ENCODE assay signal across 7 mouse cellular contexts in genomic region chr17:15829198-15830170, GRCm38 (mm10). TPM values are rescaled to one million over a fixed set of nuclear protein-coding genes. Genes with fewer than 3 reads are reported as not detected.
DNase-seq lines count a peak whose midpoint lies in the region; ATAC-seq and TF ChIP-seq lines count a peak whose summit lies in the region.

No protein-coding gene starts in this region.

- no peak for ATAC-seq in forebrain, embryonic 14.5 days
- peak; percentile 9 for ATAC-seq in hindbrain, embryonic 12.5 days (ENCODE audit: low FRiP score)
- ATAC-seq in midbrain, embryonic 13.5 days: peak; percentile 10; the same call in 1 of the 2 replicates
- no peak for ATAC-seq in megakaryocyte-erythroid progenitor cell, adult 5-6 weeks (replicated peaks; ENCODE audit: low FRiP score, low TSS enrichment, poor library complexity, severe bottlenecking)

- H3K36me3 ChIP-seq in C2C12 (ENCODE audit: control insufficient read depth, insufficient read depth): no peaks in the 10 kb centered on the region
- H3K36me3 ChIP-seq in forebrain, embryonic 14.5 days (ENCODE audit: control insufficient read depth, insufficient read depth, low read length): no peaks in the 10 kb centered on the region
- H3K36me3 ChIP-seq in hindbrain, embryonic 12.5 days: no peaks in the 10 kb centered on the region
- no peaks in the 10 kb centered on the region for H3K36me3 ChIP-seq in midbrain, embryonic 13.5 days

- H3K9ac ChIP-seq in forebrain, embryonic 14.5 days (ENCODE audit: low read length): peak overlapping the region; percentile 77
- H3K9ac ChIP-seq in hindbrain, embryonic 12.5 days: peak overlapping the region; percentile 77
- H3K9ac ChIP-seq in midbrain, embryonic 13.5 days (replicated peaks): peak overlapping the region; percentile 88

- 1% methylated on average over 20 of the region's 20 CpGs for WGBS in forebrain, embryonic 14.5 days
- WGBS in hindbrain, embryonic 12.5 days: under 1% methylated on average over 20 of the region's 20 CpGs
- WGBS in midbrain, embryonic 13.5 days: under 1% methylated on average over 20 of the region's 20 CpGs

- peak overlapping the region; percentile 32 for H3K4me3 ChIP-seq in C2C12 (ENCODE audit: insufficient read depth, poor library complexity, severe bottlenecking)
- H3K4me3 ChIP-seq in forebrain, embryonic 14.5 days (ENCODE audit: low read depth, low read length): peak overlapping the region; percentile 53
- H3K4me3 ChIP-seq in hindbrain, embryonic 12.5 days: peak overlapping the region; percentile 59
- peak overlapping the region; percentile 81 for H3K4me3 ChIP-seq in midbrain, embryonic 13.5 days (replicated peaks)

- H3K79me2 ChIP-seq in C2C12 (ENCODE audit: control insufficient read depth, insufficient read depth): peaks cover 20% of the 10 kb centered on the region

- peak; percentile 40 for DNase-seq in Muller cell, postnatal 12 days (ENCODE audit: inconsistent ontology term)
- peak; percentile 53 for DNase-seq in forebrain, embryonic 14.5 days (ENCODE audit: low spot score)
- DNase-seq in thymus, postnatal 25 days: no peak

- H3K27ac ChIP-seq in forebrain, embryonic 14.5 days (ENCODE audit: low read depth, low read length): peak overlapping the region; percentile 85
- peak overlapping the region; percentile 97 for H3K27ac ChIP-seq in hindbrain, embryonic 12.5 days
- H3K27ac ChIP-seq in midbrain, embryonic 13.5 days: peak overlapping the region; percentile 96

- H3K9me3 ChIP-seq in forebrain, embryonic 14.5 days (replicated peaks; ENCODE audit: control insufficient read depth, low read length): no peaks in the 10 kb centered on the region
- H3K9me3 ChIP-seq in hindbrain, embryonic 12.5 days (replicated peaks): no peaks in the 10 kb centered on the region
- no peaks in the 10 kb centered on the region for H3K9me3 ChIP-seq in midbrain, embryonic 13.5 days

- H3K4me2 ChIP-seq in forebrain, embryonic 14.5 days (ENCODE audit: low read length): peak overlapping the region; percentile 80
- H3K4me2 ChIP-seq in hindbrain, embryonic 12.5 days (replicated peaks): peak overlapping the region; percentile 67
- peak overlapping the region; percentile 79 for H3K4me2 ChIP-seq in midbrain, embryonic 13.5 days (replicated peaks)

- H3K4me1 ChIP-seq in forebrain, embryonic 14.5 days (ENCODE audit: control insufficient read depth, insufficient read depth, low read length): peaks cover 11% of the 10 kb centered on the region
- H3K4me1 ChIP-seq in hindbrain, embryonic 12.5 days: peaks cover 14% of the 10 kb centered on the region
- peaks cover 38% of the 10 kb centered on the region for H3K4me1 ChIP-seq in midbrain, embryonic 13.5 days (replicated peaks)

- TF ChIP-seq CTCF in C2C12 (IDR thresholded peaks at IDR 0.05; ENCODE audit: control insufficient read depth, insufficient read depth, insufficient read length): no peak

- H3K27me3 ChIP-seq in C2C12 (ENCODE audit: control insufficient read depth, insufficient read depth, insufficient read length): no peaks in the 10 kb centered on the region
- H3K27me3 ChIP-seq in forebrain, embryonic 14.5 days (replicated peaks; ENCODE audit: control insufficient read depth, insufficient read depth, low read length): no peaks in the 10 kb centered on the region
- H3K27me3 ChIP-seq in hindbrain, embryonic 12.5 days: no peaks in the 10 kb centered on the region
- H3K27me3 ChIP-seq in midbrain, embryonic 13.5 days: no peaks in the 10 kb centered on the region

- H3K79me3 ChIP-seq in C2C12 (ENCODE audit: low read depth): peaks cover 12% of the 10 kb centered on the region

- no peak overlapping the region for H3ac ChIP-seq in C2C12 (ENCODE audit: control insufficient read depth, insufficient read length, low read depth)

TF ChIP-seq in C2C12, 6 proteins besides CTCF, POLR2A, EP300 and RAD21:
- TF ChIP-seq CEBPB (IDR thresholded peaks at IDR 0.05; ENCODE audit: low read depth): no peak
- no peak for TF ChIP-seq MYOD1 (IDR thresholded peaks at IDR 0.05; ENCODE audit: control insufficient read depth, insufficient read length, low read depth)
TF ChIP-seq in C2C12: peak in this region for 0.

RNA-seq across cellular contexts. Expression of gene Rgmb, which starts 1.4 kb away (rescaled TPM):
- polyA plus RNA-seq in C2C12 (2012; fragmentation: generic; extraction: Trizol): 5.6 TPM
- 46.5 and 51.1 TPM in 2 replicates for polyA plus RNA-seq in forebrain, embryonic 14.5 days (2014; fragmentation: Nextera tagmentation; extraction: Ambion mirVana)
- 140 and 156 TPM in 2 replicates for polyA plus RNA-seq in hindbrain, embryonic 12.5 days (2016; fragmentation: Nextera tagmentation; extraction: Ambion mirVana)
- 72.4 and 79.8 TPM in 2 replicates for polyA plus RNA-seq in midbrain, embryonic 13.5 days (2015; fragmentation: Nextera tagmentation; extraction: Ambion mirVana)
- not detected in 2 replicates for total RNA-seq in megakaryocyte-erythroid progenitor cell, adult 5-6 weeks (2014; fragmentation: Nextera tagmentation)
- total RNA-seq in megakaryocyte-erythroid progenitor cell, adult 5-6 weeks (2017): 0.38 TPM in 1 of 2 replicates, not detected in the other

Comparison
In these comparisons a context has a peak if more than half of its experiments do, and no peak if none do; other contexts are left out.
1. ATAC-seq: peak in hindbrain, embryonic 12.5 days (single experiment) and midbrain, embryonic 13.5 days (single experiment); none in forebrain, embryonic 14.5 days (single experiment) and megakaryocyte-erythroid progenitor cell, adult 5-6 weeks (single experiment).
2. Peak in every context shown above with its lines, with median percentiles within 50 percentile points of each other: H3K4me3 ChIP-seq, H3K27ac ChIP-seq, H3K4me2 ChIP-seq and H3K9ac ChIP-seq.